Mouse (Mus musculus) heart, adult 11 months (tissue): ENCODE data around the gene Spsb1.
A peak's percentile ranks its signal among the peaks of the same experiment; 100 is the strongest.

Experiments used
- DNase-seq: peaks from one replicate; pipeline ENCODE4 v3.0.0; 2022

The Spsb1 gene

DNA sequence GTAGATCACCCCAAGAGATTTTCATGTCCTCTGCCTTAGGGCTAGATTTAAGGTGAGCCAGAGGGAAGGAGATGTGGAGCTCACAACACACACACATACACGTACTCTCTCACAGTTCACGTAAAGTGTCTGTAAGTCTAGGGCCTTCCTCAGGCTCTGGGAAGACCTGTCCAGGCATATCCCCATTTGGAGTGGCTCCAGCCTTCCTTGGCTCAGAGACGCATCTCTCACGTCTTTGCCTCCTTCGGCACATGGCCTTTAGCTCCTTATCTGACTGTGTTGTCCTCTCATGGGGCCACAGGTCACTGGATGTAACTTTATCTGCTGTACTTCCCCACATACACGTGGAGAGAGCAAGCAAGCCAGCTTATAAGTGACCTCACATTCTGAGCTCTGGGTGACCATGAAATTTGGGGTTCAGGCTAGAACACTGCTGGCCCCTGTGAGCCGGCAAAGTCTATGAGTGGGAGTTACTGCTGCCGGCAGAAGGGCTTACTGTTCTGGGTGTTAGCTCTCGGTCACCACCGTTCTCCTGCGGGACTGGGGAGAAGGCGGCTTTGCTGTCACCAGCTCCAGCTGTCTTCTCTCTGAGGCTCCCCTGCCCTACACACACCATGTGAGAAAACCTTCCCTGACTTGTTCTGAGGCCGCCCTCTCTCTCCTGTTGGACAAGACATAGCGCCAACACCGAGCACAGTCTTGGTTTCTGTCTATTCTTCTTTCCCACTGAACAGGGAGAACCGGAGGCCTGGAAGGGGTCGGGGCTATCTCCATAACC lies 72.5 kb downstream of the Spsb1 start:
- DNase-seq, result no peak

DNA sequence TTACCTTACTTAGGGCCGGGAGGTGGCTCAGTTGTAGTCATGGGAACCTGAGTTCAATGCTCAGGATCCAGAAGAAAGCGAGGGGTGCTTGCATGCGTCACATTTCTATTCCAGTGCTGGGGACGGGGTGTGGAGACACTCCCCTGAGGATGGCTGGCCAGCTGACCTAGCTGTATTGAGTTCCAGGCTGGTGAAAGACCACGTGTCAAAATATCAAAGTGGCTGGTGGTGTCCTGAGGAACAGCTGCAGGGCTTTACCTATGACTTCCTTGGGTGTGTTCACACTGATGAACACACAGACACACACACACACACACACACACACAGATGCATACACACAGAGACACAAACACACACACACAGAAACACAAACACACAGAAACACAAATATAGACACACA lies 73.9 kb downstream of the Spsb1 start:
- DNase-seq, result no peak

DNA sequence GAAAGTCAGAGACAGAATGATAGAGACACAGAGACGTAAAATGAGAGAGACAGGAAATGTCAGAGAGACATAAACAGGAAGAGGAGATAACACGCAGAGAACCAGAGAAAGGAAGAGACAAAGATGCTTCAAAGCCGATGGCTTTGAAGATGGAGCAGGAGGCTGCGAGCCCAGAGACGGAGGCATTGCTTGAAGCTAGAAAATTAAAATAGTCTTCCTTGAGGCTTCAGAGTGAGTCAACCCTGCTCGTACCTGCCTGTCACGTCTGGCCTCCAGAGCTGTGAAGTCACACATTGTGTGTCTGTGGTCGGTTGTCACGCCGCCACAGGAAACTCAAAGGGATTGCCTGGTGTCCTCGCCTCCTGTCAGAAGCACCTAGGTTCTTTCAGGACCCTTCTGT lies 74.9 kb downstream of the Spsb1 start:
- no peak for DNase-seq

DNA sequence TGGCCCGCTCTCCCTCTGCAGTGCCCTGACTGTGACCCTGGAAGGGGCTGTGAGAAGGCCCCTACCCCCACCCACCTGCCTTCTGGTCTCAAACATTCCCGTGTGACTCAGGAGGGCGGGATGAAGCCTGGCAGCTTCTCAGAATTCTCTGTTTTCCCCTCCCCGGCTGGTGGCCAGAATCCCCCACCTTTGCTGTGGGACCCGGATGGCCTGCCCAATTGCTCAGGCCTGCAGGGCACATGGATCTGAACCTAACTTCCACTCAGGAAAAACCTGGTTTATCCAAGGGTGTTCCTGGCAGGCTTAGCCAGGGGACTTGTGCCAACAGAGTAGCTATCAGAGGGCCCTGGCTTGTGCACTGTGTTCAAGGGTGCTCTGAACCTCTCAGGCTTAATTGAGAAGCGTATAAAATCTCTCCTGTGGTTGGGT lies 76.8 kb downstream of the Spsb1 start:
- DNase-seq, result peak; percentile 97

DNA sequence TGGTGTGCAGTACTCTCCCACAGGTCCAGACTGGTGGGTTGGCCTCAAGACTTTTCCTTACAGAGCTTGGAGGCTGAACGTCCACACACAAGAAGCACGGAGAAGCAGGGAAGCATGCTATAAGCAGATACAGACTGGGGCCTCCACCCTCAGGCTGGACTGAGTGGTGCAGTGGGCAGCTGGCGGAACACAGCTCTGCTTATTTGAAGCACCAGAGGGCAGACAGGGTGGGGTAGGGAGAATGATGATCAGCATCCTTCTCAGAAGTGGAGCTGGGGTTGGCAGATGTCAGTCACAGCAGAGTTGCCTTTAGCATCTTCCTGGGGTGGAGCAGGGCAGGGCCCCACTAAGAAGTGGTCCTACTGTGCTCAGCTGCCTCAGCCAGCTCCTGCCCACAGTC lies 77.6 kb downstream of the Spsb1 start:
- DNase-seq, result no peak

DNA sequence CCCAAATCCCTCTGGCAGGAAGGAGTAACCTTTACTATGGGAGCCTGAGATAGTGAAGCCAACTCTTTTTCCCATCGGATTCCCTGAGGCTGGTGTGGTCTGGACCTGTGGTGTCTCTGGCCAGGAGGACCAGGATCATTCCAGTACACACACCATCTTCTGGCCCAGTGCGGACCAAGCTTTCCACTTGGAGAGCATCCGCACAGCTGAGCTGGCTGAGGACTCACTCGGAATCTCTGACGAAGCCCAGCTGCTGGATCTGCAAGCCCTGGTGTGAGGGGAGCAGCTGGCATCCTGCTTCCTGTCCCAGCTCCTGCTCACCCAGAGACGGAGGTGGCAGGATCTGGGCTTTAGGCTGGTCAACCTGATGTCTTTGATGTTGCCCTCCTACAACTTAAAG lies 78.1 kb downstream of the Spsb1 start:
- DNase-seq, result peak; percentile 98

DNA sequence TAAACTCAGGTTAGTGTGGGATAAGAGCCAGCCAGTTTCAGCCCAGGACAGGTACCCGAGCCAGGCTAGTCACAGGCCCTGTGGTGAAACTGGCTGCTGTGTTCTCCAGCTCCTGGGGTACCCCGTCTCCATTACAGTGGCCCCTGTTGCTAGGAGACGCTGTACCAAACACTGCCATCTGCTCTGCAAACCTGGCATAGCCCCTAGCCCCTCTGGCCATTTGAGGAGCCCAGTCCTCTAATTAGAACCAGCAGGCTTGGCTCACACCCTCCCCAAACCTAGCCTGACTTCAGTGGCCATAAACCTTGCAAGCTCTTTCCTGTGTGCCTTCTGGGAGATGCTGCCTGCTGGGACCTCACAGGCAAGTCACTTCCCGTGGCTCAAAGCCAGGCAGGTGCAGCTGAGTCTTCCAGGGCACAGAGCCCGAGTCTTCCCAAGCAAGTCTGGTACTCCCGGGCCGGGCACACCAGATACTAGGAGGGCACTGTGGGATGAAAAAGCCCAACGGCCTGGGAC lies 78.8 kb downstream of the Spsb1 start:
- DNase-seq, result peak; percentile 94

DNA sequence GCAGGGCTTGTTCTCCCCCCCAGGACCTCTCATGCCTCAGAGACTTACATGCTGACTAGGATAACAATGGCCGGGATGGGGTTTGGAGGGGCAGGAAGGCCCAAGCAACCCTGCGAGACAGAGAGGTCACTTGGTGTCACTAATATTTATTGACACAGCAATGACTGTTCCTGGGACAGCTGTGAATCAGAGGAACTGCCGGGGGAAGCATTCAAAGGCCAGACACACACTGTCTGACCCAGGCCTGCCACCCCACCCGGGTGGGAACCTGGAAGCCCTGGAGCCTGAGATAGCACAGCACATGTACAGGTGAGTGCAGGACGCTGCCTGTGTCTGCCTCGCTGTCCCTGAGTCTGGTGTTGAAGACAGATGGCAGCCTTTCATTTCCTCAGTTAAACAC lies 79.5 kb downstream of the Spsb1 start:
- DNase-seq, result peak; percentile 95

DNA sequence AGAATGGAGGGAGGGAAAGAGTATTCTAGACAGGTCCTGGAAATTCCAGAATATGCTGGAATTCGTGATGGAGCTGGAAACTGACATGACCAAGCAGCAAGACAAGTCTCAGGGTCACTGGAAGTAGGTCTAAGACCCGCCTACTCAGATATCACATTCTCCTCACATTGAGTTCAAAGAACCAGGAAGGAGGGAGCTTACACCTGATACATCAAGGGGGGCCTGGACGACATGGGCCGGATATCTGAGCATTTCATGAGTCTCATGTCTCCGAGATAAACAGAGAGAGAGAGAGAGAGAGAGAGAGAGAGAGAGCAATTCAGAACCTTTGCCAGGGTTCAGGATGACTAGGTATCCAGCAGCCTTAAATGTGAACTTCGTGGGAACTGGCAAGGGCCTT lies 82.6 kb downstream of the Spsb1 start:
- DNase-seq, result no peak

DNA sequence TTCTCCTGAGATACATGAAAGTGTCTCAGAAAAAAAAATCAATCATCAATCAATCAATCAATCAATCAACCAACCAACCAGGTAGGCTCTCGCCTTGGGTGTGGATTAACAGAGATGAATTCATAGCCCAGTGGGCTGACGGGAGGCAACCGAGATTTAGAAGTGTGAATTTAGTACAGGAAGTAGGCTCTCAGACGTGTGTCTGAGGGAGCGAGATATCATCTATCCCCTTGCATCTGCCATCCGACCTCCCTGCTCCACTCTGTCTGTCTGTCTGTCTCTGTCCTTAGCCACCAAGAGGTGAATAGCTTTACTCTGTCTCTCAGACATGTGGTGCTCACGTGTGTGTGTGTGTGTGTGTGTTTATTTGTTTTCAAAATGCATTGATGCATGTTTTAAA lies 83.3 kb downstream of the Spsb1 start:
- no peak for DNase-seq

DNA sequence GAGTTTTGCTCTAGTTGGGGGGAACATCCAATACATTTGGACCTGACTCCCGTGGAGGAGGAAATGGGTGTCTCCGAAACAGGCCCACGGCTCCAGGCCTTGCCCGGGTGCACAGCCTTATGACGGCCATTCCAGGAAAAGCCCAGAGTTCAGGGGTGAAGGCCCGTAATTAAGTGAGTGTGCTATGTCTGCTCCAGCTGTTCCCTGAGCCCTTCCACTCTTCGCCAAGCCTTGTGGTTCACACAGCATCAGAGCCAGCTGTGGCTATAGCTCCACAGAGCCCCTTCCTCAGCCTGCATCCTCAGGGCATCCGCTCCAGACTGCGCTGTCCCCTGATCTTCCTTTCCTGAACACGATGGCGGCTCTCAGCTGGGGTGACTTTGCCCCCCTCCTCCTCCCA lies 83.8 kb downstream of the Spsb1 start:
- no peak for DNase-seq

DNA sequence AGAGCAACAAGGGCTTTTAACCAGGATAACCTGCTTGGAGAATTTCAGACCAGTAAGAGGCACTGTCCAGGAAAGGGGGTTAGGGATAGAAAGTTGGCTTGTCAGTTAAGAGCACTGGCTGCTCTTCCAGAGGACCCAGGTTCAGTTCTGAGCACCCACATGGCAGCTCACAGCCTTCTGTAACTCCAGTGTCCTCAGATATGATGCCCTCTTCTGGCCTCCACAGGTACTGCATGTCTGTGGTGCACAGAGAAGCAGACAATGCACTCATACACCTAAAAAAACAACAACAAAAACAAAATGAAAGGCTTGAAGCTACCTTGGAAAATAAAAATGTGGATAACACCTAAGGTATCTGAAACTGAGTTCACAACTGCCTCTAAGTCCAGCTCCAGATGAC lies 84.4 kb downstream of the Spsb1 start:
- DNase-seq, result no peak

DNA sequence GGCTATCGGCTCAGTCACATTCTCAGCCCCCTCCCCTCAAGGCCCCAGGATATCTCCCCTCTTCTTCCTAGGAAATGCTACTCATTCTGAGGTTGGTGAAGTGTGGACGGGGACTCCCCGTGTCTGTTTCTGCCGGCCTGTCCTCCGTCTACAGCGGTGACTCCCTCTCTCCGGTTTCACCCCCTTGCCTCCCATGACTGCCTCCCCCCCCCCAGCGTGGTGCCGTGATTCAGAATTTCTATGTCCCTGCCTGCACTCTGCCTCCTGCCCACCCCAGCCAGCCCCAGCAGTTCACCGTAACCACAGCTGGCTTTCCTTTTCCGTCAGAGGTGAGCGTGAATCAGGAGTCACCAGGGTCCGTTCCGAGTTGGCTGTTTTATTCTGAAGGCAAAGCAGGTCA lies 86.1 kb downstream of the Spsb1 start:
- DNase-seq, result no peak

DNA sequence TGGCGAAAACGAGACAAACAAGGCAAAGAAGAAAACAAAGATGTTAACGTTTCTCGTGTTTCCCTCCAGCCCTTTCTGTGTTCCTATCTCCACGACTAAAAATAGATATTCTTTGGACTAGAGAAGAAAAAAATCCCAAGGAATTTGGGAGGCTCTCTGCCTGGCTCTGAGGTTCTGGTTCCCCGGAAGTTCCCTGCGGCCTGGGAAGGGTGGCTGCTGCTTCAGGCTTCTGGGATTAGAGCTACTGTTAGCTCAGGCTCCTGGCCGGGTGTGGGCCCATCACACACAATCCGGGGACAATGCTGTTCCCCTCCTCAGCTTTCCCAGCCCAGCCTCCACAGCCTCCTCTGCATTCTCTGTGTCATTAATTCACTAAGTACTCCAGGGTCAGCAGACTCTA lies 86.8 kb downstream of the Spsb1 start:
- DNase-seq, result no peak

DNA sequence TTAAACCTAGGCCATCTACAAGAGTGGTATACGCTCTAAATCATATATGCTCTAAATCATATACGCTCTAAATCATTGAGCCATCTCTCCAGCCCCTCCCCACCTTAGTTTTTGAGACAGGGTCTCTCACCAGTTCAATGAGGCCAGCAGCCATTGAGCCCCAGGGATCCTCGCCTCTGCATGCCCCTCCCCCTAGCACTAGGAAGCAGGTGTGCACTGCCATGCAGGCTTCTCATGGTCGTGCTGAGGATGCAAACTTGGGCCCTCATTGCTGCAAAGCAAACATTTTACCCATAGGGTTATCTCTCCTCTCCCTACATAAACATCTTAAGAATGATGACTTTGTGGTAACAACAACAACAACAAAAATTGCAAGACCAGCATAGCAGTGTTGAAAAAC lies 87.5 kb downstream of the Spsb1 start:
- DNase-seq, result no peak

DNA sequence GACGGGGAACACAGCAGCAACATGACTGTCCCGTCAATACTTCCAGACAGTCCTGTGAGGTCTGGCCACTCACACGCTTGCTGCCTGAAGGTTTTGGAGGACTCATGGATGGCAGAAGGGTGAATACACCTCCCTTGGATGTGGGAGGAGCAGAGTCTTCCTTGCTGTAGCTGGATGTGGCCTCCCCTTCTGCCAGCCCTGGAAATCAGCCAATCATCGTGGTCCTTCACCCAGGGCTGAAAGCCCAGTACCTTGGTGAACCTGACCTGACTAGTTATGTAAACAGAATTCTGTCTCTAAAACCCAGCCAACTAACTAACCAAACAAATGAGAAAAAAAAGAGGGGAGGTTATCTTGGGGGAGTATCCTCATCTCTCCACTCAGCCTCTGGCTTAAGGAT lies 90.4 kb downstream of the Spsb1 start:
- DNase-seq, result no peak

DNA sequence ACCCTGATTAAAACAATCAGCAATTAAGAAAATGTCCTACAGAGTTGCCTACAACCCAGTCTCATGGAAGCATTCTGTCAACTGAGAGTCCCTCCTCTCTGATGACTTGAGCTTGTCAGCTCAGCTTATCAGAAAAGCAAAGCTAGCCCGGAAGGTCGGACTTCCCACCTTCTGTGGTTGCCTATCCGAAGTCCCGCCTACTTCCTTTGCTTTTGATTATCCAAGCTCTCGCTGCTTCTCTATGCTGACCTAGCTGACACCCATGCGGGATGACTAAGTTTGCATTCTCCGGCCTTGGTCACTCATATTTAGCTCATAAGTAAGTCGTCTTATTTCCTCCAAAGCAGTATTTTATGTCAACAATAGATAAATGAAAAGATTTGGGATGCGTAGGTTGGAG lies 91.3 kb downstream of the Spsb1 start:
- no peak for DNase-seq

DNA sequence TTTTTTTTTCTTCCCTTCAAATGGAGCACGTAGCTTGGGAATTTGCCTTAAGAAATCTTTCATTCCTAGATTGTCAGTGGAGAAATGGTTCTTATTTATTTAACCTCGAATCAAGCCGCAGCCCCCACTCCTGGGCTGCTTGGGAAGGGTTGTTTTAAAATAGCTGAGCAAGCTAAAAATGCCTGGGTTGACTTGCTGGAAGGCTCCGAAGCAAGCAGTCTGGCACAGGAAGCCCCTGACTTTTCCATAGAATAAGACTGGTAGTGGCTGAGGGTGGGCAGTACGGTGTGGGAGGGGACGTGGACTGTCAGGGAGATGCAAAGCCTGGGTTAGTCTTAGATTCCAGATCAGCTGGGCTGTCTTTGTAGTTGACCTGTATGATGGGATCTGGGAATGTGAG lies 94.5 kb downstream of the Spsb1 start:
- DNase-seq, result no peak

DNA sequence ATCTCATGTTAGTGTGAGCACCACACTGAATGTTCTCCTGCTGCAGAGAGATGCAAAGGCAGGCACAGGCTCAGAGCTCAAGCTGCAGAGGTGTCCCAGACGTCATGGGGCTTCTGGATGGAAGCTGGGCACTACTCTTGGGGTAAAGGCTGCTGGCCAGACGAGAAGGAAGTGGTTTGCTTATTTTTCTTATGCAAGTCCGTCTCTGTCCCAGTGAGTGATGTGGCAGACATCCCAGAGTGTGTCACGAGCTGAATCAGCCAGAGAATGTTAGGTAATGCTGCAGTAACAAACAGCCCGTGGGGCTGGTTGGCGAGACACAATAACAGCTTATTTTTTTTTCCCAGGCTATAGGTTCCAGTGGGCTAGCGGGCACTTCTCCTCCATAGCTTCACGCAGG lies 96.3 kb downstream of the Spsb1 start:
- peak; percentile 92 for DNase-seq

DNA sequence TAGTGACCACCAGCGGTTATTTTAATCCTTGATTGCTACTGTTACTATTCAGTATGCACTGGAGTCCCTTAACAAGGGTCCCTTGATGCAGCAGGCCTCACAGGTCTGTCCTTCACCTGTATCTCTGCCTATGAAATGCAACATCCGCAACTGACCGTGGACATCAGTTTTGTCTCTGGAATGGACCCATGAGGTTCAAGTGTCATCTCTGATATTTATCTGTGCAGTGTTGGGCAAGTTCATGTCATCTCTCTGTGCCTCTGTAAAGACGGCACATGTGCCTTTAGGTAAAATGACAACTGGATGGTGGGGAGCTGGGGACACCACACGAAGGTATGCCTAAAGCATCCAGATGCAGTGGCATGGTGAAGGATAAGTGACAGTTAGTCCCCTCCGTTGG lies 96.7 kb downstream of the Spsb1 start:
- peak; percentile 82 for DNase-seq

DNA sequence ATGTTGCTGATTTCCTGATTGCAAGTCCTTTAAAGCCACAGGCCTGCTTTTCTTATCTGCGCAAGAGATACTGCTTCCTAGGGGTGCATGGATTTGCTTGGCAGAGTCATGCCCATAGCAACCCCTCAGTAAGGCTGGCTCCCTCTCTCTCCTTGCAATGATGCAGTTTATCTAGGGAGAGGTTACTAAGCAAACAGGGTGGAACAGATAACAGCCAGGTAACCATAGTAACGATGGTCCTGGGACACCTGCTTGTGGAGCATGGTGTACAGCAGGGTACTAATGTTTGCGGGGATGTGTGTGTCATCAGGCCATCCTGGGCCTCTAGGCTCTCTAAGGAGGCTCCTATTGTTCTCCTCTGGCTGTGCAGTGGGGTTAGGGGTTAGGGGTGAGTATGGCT lies 97.2 kb downstream of the Spsb1 start:
- DNase-seq, result peak; percentile 82

DNA sequence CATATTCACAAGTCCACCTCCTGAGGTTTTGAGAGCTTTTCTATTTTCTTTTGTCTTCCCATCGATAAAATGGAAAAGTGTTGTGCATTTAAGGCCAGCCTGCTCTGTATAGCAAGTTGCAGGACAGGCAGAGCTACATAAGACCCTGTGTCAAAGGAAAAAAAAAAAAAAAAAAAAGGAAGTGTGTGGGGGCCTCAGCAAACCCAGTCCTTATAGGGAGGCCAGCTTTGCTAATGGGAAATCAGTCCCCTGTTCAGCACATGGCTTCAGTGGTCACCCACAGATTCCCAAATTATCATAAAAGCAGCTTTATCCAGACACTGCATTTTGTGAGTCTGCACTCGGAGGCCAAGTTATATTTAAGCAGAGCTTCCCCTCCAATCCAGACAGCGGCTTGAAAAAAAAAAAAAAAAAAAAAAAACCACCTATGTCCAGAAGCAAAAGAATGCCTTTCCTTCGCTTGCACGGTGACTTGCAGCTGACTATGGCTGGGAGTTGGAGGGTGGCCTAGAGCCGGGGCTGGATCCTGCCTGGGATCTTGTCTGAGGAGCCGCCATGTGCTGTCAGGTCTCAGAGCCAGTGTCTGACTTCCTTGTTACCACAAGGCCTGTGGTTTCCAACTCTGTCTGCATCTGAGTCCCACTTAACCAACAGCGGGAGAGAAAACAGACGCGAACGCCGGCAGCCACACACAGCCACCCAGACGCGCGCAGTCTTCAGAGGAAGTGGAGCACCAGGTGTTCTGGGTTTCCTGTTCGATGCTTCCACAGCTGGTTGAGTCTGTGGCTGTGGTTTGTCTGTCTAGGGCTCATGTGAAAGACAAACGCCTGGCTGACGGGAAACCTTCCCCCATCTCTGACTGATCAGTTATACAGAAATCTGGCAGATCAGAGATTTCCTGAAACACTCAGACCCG lies 98.7 kb downstream of the Spsb1 start:
- peak; percentile 96 for DNase-seq

DNA sequence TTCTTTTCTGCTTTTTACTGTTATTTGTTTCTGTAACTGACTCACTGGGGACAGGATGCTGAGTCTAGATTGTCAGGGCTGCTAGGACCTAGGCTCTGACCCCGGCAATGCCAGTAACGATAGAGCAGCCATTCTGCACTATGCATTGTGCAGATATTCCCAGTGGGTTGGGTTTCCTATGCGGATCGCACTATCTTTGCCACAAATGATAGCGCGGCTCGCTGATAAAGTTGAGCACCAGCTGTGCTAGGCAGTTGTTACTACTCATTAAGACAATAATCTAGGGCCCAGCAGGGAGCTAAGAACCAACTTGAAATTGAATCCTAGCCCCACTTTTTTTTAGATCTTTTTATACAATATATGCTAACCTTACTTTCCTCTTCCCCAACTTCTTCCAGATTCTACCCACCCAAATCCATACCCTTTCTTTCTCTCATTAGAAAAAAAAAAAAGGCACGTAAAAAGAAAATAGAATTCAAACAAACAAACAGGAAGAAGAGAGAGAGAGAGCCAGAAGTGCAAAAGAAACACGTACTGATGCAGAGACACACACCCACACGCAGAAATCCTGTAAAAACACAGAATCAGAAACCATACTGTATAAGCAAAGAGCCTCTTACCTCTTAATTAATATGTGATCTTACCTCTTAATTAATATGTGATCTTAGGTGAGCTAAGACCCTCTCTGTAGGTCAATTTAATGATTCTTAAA lies 99.5 kb downstream of the Spsb1 start:
- peak; percentile 82 for DNase-seq
